Comparison of ENCODE assay signal across 8 mouse cellular contexts in genomic region chr7:139020884-139021283, GRCm38 (mm10).
DNase-seq lines count a peak whose midpoint lies in the region; TF ChIP-seq lines count a peak whose summit lies in the region.

No protein-coding gene starts in this region.

- peak; percentile 19 for DNase-seq in gastrocnemius, adult 2 months
- DNase-seq in gastrocnemius, postnatal 10 days = no peak
- peak; percentile 47 for DNase-seq in embryo, embryonic 10 days (ENCODE audit: low spot score)
- peak; percentile 6 for DNase-seq in kidney, adult 18-20 months
- peak; percentile 21 for DNase-seq in lung, postnatal 10 days
- DNase-seq in spleen, postnatal 36 days (ENCODE audit: low spot score in 2 of 2) = no peak
- no peak for DNase-seq in urinary bladder, postnatal 4 days (ENCODE audit: low spot score in 2 of 2)
- no peak for DNase-seq in spleen, postnatal 4 days (ENCODE audit: low spot score in 2 of 2)

- no peak overlapping the region for H3K27ac ChIP-seq in gastrocnemius, adult 2 months

- H3K4me3 ChIP-seq in gastrocnemius, adult 2 months = no peak overlapping the region

- TF ChIP-seq CTCF in gastrocnemius, adult 2 months (IDR thresholded peaks at IDR 0.05) = no peak

- intact Hi-C loops in gastrocnemius, adult 2 months (cut with DNase I) = no loop called here

Comparison
In these comparisons a context has a peak if more than half of its experiments do, and no peak if none do; other contexts are left out.
1. DNase-seq: peak in gastrocnemius, adult 2 months (single experiment), embryo, embryonic 10 days (single experiment), kidney, adult 18-20 months (single experiment) and lung, postnatal 10 days (single experiment); none in gastrocnemius, postnatal 10 days (single experiment), spleen, postnatal 36 days (0 of 2), urinary bladder, postnatal 4 days (0 of 2) and spleen, postnatal 4 days (0 of 2).